Mouse (Mus musculus): ENCODE measurements around the gene Gapvd1.

DNA sequence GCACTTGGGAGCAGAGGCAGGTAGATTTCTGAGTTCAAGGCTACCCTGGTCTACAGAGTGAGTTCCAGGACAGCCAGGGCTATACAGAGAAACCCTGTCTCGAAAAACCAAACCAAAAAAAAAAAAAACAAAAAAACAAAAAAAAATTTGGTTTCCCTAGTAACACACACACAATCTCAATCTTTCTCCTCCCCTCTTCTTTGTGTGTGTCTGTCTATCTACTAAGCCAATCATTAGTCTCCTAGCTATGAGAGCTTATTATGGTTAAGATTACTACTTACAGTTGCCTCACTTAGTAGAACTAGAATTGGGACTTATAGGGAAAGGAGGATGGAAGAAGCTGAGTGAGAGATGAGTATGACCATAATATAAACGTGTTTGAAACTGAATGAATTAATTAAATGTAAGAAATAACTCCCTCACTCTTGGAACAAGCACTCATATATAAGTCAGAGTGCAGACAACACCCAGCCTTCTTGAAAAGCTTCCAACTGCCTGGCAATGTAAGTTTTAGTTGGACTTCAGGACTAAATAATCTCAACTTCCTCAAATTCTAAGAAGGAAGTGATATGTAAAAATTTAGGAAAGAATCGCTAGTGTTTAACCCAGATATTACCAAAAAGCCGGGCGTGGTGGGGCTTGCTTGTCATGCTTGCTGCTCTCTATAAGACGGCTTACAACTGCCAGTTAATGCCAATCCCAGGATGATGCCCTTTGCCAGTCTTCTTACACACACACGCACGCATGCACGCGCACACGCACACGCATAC is 13.5 kb downstream of the Gapvd1 start:
- TF ChIP-seq MAX (IDR thresholded peaks at IDR 0.05; ENCODE audit: low read depth), result no peak
- TF ChIP-seq MYOD1 (IDR thresholded peaks at IDR 0.05; ENCODE audit: control insufficient read depth in 1 of 3, insufficient read length in 2 of 3, low read depth in 2 of 3), result no peak

All from myocyte (in vitro differentiated cells).